Mouse (Mus musculus) bone marrow macrophage, adult 2 months (primary cell): ENCODE results near the gene Cdc42ep4.

Experiments used
- CTCF ChIP-seq: IDR thresholded peaks from 2 replicates; pipeline ENCODE4 v1.5.1; 2012; ENCODE audit warnings: low read depth, mild to moderate bottlenecking, low read length, moderate library complexity
- POLR2A ChIP-seq: IDR thresholded peaks from 2 replicates; pipeline ENCODE4 v1.6.1; 2012; ENCODE audit warnings: mild to moderate bottlenecking, low read depth, low read length, borderline replicate concordance

- TF ChIP-seq CTCF (no peak), POLR2A (no peak)
These were observed 29.1 kb downstream of the Cdc42ep4 start for GRCm38 (mm10) chr11:113722405-113723090.
